Mouse (Mus musculus): ENCODE data around the gene Brwd1. TPM values are rescaled to one million over a fixed set of nuclear protein-coding genes. Genes with fewer than 3 reads are reported as not detected.
"Not testable (repeated sequence)": the region's sequence is repeated elsewhere in the genome, so short reads cannot be mapped to it uniquely, and the experiment has no call there.

Brwd1 gene
- total RNA-seq (2021): 10 to 100 TPM; 67.0 to 85.9 TPM
- long read RNA-seq, experiment 1, transcript Brwd1-203 (5 exons, 2,382 nt): major isoform, 37 of 43 reads
- long read RNA-seq, experiment 1, partial matches to known transcripts: 3 of 43 reads
- long read RNA-seq, experiment 1, other reads (novel, unspliced or antisense): 3 of 43 reads
- long read RNA-seq, experiment 2, transcript Brwd1-203 (5 exons, 2,382 nt): major isoform, 24 of 30 reads
- long read RNA-seq, experiment 2, partial matches to known transcripts: 0 of 30 reads
- long read RNA-seq, experiment 2, other reads (novel, unspliced or antisense): 6 of 30 reads

DNA sequence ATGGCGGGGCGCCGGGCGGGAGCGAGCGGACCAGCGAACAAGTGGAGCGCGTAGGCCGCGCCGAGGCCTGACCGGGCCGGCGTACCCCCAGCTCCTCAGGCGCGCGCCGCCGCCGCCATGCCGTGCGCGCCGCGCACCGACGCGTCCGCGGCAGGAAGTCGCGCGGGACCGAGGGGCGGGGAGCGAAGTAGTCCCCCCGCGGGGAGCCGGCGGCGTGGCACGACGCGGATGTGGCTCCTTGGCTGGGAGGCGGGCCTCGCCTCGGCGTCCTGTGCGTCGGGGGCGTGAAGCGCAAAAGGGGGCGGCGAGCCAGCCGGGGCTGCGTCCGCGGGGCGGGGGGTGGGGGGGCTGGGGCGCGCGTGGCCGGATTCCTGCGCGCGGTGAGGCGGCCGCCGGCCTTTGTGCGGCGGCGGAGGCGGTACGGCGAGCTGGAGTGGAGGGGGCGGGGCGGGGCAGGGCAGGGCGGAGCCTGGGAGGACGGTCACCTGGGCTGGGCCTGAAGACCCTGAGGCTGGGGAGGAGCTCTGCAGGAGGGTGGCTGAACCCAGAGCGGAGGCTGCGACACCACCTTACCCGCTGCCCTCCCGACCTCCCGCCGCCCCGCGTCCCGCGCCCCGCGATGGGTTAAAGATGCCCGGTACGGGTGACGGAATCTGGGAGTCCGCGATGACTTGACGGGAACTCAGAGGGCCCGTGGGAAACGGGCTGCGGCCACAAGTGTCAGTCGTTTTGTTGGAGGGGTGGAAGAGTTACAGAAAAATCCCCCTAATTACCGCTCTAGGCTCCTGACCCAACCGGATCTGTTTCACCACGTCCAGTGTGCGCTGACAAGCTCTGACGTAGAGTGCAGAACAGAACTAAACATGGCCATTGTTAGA lies at the start of gene Brwd1:
Gene Brwd1 (minus strand): TSS at position 226 of the 878 bp plus-strand sequence.
- DNase-seq: peak; percentile 94

DNA sequence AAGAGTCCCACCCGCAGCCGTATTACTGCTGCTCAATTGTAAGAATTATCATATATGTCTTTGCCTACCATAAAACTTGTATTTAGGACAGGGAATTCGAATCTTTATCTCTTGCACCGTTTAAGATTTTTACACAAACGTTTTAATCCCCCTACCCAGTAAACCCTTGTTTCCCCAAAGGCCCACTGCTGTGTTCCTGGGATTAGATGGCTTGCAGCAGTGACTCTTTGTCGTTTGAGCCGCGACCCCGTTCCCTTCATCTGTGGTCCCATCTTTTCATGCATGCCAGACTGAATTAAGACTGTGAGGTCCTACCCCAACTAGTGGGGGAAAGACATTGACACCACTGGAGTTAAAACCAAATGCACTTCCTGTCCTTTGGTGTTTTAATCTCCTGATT lies 46.1 kb upstream of the Brwd1 start:
- no peak for DNase-seq

GRCm38 (mm10) chr16:96127657-96128344 lies 45.5 kb upstream of the Brwd1 start, which contains the start of gene Hmgn1:
Gene Hmgn1, minus strand, starts transcription at chr16:96127729.
- DNase-seq: peak; percentile 98

- DNase-seq: no peak
Observed at GRCm38 (mm10) chr16:96127288-96127656, 44.9 kb upstream of the Brwd1 start.

- DNase-seq: no peak
Observed at GRCm38 (mm10) chr16:96126684-96127171, 44.4 kb upstream of the Brwd1 start.

DNA sequence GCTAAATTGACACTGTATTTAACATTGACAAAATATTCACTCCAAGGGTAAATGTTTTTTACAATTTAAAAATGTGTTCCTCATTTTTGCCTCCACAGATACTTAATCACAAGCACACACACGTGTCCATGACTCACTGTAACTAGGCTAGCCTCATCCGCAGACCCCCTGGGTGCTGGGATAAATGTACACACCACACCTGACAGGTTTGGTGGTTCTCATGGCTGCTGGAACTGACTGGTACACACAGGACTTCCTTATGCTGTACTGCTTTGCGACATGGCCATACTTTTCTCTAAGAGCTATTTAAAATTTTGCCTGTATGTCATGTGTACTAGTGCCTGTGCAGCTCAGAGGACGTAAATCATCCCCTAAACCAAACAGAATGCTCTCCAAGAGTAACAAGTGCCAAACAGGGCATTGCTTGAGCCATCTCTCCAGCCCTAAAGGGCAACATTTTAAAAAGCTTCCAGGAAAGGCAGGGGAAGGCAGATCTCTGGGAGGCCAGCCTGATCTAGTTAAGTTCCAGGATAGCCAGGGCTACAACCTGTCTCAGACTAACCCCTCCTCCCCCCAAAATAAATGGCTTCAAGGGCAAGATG lies 37.8 kb upstream of the Brwd1 start:
- DNase-seq: no peak

DNA sequence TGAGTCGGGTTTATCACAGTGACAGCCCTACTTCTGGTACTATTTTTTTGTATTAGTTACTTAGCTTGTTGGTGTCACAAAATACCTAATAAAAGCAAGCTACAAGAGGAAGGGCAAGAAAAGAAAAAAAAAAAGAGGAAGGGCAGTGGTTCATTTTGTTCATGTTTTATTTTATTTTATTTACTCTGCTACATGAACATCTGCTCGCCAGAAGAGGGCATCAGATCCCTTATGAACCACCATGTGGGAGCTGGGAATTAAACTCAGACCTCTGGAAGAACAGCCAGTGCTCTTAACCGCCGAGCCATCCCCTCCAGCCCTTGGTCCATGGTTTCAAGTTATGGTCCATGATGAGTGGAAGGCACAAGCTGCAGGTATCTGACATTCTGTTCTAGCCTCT lies 32.4 kb upstream of the Brwd1 start:
- no peak for DNase-seq

DNA sequence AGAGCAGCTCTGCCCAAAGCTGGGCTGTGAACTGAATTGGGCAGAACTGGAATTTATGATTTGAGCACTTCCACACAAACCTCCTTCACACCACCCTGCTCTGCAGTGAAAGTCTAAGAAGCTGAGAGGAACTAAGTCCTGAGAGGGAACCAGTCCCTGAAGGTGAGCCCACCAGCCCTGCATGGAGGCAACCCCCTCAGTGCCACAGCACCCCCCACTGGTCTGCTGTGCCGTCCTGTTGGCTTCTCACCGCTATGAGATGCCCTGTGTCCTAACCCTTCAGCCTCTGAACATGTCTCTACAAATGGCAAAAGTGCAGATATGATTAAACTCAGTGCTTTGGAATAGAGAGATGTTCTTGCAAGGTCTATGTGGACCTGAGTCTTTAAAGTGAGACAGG lies 30.4 kb upstream of the Brwd1 start:
- no peak for DNase-seq

- DNase-seq: no peak
Observed at GRCm38 (mm10) chr16:96110655-96111345, 28.5 kb upstream of the Brwd1 start.

DNA sequence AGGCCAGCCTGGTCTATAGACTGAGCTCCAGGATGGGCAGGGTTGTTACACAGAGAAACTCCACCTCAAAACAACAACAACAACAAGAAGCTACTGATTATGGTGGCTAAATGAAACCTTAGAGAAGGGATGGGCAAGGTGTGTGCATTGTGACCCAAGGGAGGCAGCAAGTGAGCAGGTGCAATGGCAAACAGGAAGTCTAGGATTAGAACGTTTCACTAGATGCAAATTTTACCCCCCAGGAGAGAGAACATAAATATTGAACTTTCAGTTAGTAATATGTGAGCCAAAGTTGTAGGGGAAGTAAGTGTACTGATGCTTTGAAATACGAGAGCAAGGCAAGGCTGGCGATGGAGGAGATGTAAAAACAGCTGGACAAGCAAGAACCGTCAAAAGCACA lies 27.3 kb upstream of the Brwd1 start:
- no peak for DNase-seq

DNA sequence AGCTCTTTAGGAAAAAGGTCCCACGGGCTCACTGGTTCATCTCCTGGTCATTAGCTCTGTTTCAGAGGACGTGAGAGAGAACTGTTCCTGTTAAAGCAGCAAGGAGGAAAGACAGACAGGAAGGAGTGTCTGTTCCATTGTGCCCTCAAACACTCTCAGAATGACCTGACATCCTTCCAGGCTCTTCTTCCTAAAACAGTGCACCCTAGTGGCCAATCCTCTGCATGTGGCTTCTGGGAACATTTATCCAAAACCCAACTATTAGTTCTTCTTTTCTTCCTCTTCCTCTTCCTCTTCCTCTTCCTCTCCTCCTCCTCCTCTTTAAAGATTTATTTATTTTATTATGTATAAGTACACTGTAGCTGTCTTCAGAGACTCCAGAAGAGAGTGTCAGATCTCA lies 20.7 kb upstream of the Brwd1 start:
- peak; percentile 36 for DNase-seq

DNA sequence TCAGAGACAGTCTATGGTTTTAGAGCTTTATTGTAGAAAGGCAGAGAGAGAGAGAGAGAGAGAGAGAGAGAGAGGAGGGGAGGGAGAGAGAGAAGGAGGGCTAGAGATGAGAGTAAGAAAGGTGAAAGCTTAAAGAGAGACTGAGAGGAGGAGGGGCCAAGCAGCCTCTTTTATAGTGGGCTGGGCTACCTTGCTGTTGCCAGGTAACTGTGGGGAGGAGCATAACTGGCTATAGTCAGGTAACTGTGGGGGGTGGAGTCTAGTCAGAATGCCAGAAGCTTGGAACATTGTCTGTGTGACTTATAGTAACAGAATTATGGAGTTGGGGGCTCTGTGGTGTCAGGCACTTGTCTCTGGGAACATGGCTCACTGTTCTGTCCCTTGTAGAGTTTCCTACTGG lies 15.5 kb upstream of the Brwd1 start:
- DNase-seq: not testable (repeated sequence)

GRCm38 (mm10) chr16:96095966-96096365 lies 13.6 kb upstream of the Brwd1 start:
- no peak for DNase-seq

GRCm38 (mm10) chr16:96091515-96092504 lies 9.5 kb upstream of the Brwd1 start:
- no peak for DNase-seq

DNA sequence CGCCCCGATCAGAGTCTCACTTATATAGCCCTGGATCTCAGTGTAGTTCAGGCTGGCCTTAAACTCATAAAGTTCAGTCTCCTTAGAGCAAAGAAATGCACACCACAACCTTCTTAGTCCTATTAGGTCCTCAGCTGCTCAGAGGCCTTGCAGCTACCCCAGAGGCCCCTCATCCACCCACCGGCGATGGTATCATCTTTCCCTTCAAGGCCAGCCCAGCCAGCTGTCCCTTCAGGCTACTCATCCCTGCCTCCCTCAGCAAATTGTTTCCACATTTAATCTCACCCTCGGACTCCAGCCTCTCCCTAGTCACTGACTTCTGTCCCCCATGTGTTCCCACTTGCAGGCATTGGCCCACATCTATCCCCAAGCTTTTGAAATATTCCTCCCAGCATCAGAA lies 5.8 kb upstream of the Brwd1 start:
- DNase-seq: no peak

- no peak for DNase-seq
Observed at GRCm38 (mm10) chr16:96087436-96087835, 5.1 kb upstream of the Brwd1 start.

- no peak for DNase-seq
Observed at GRCm38 (mm10) chr16:96087001-96087400, 4.7 kb upstream of the Brwd1 start.

GRCm38 (mm10) chr16:96085597-96085996 lies 3.3 kb upstream of the Brwd1 start:
- DNase-seq: no peak

GRCm38 (mm10) chr16:96083179-96083646 lies 887 bp upstream of the Brwd1 start:
- peak; percentile 56 for DNase-seq

GRCm38 (mm10) chr16:96081742-96082241 lies 534 bp downstream of the Brwd1 start:
- DNase-seq: peak; percentile 74
